Mouse (Mus musculus) thymus, adult 2 months (tissue): Measurements from ENCODE around the gene Chrna9. TPM values are rescaled to one million over a fixed set of nuclear protein-coding genes. Genes with fewer than 3 reads are reported as not detected.

ENCODE experiments used
- DNase-seq: peaks from one replicate; pipeline ENCODE4 v3.0.0; 2021
- H3K27ac ChIP-seq: fragments of 200-500 bp; 2 replicates; pipeline ENCODE4 v1.5.1; 2012; ENCODE audit warnings: low read length, control low read depth; ENCODE audit not compliant: control insufficient read depth, insufficient read depth
- H3K27me3 ChIP-seq: fragments of 200-500 bp; 2 replicates; pipeline ENCODE4 v1.6.1; 2012; ENCODE audit warnings: mild to moderate bottlenecking, low read length, moderate library complexity, mixed read lengths; ENCODE audit not compliant: control insufficient read depth, insufficient read depth
- H3K36me3 ChIP-seq: fragments of 200-500 bp; 2 replicates; pipeline ENCODE4 v1.6.1; 2012; ENCODE audit warnings: mild to moderate bottlenecking, low read length, moderate library complexity; ENCODE audit not compliant: control insufficient read depth, insufficient read depth
- H3K4me1 ChIP-seq: fragments of 200-500 bp; replicated peaks from 2 replicates; pipeline ENCODE4 v1.6.1; 2012; ENCODE audit warnings: low read length; ENCODE audit not compliant: control insufficient read depth, insufficient read depth
- H3K4me3 ChIP-seq: fragments of 200-500 bp; 2 replicates; pipeline ENCODE4 v1.5.1; 2012; ENCODE audit warnings: mild to moderate bottlenecking, low read length, control low read depth, moderate library complexity; ENCODE audit not compliant: control insufficient read depth, insufficient read depth
- CTCF ChIP-seq: fragments of 200-500 bp; IDR thresholded peaks from 2 replicates; pipeline ENCODE4 v1.5.1; 2012; ENCODE audit warnings: mild to moderate bottlenecking, control low read depth, low read length, moderate library complexity, borderline replicate concordance; ENCODE audit not compliant: control insufficient read depth, poor library complexity, insufficient read depth; ENCODE audit errors: extremely low read depth
- POLR2A ChIP-seq: fragments of 200-500 bp; IDR thresholded peaks from 2 replicates; pipeline ENCODE4 v1.6.1; 2012; ENCODE audit warnings: mild to moderate bottlenecking, low read length, control low read depth, moderate library complexity; ENCODE audit not compliant: control insufficient read depth, poor library complexity, insufficient read depth; ENCODE audit errors: extremely low read depth
- WGBS: fragments of 180-500 bp; shearing (Covaris S2); methylation state at CpG from one replicate; pipeline ENCODE4 v1.1.7; 2018; 5-methylcytosine and 5-hydroxymethylcytosine counted together
- polyA plus RNA-seq: library from polyadenylated mRNA; depleted of rRNA; stranded (reverse); fragments of >200 nt; gene quantifications from 2 replicates; pipeline ENCODE4 v1.2.3, GENCODE M21; 2012

Gene Chrna9
- polyA plus RNA-seq, 1 experiment: 251 TPM

DNA sequence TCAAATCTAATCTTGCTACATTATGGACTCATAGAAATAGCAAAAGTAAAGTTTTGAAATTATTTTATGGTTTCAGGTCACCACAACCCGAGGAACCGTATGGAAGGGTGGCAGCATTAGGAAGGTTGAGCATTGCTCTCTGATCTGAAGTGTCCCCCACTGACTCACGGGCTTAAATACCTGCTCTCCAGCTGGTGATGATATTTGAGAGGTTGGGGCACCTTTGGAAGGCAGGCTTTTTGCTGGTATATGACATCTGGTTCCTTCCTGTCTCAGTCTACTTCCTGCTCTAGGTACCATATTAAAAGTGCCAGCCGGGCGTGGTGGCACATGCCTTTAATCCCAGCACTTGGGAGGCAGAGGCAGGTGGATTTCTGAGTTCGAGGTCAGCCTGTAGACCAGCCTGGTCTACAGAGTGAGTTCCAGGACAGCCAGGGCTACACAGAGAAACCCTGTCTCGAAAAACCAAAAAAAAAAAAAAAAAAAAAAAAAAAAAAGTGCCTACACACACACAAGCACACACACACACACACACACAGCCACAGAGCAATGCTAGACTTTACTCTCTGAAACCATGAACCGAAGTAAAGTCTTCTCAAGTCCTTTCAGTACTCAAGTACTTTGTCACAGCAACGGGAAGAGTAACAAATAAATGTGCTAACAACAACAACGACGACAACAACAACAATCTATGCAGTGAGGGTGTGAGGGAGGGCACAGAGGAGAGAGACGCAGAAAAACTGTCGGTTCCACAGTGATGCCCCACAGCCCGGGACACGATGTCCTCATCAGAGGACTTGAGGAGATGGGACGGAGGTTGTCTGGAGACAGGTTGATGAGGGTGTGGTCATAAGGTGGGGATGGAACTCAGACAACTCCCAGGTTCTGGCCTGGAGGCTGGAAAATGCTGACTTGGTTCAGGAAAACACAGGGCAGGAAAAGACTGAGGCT is 19.7 kb downstream of the Chrna9 start:
- Histone ChIP-seq H3K4me1 (peaks cover 35% of the 10 kb centered on the region), H3K27me3 (no peaks in the 10 kb centered on the region), H3K36me3 (no peaks in the 10 kb centered on the region), H3K27ac (peak overlapping the region; percentile 71), H3K4me3 (no peak overlapping the region)
- WGBS: 85% methylated on average over 15 of the region's 16 CpGs
- DNase-seq: no peak
- TF ChIP-seq POLR2A (no peak), CTCF (no peak)

DNA sequence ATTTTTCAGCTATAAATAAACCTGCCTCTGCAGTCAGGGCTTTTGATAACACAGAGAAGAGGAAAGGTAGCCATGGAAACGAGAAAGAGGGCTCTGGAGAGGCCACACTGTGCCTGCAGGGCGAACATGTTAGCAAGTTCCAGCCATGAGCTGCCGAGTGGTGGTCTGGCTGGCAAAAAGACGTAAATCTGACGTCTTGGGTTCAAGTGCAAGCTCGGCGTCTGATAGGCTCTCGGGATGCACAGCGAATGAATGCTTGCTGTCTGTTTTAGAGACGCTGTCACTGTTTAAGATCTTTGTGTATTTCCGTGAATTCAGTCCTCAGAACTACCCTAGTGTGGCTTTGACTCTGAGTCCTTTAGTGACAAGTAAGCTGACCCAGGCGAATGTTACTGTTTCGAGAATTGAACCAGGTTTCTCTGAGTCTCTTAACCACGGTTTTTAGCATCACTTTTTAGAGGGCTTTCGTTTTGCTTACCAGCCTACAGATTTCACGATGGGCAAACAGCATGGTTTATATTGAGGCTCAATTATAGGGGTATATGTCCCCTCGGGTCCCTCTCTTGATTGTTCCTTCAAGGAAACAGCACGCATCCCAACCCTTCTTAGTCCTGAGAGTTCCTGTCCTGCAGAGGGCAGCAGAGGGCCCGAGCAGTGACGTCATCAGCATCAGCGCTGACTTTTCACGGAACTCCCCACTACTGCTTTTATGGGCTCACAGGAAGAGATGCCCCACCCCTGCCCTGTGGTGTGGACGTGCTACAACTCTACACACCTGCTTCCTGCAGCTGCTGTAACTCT is 20.8 kb downstream of the Chrna9 start:
- H3K36me3 ChIP-seq: no peaks in the 10 kb centered on the region
- peak overlapping the region; percentile 71 for H3K27ac ChIP-seq
- WGBS: 9% methylated on average over 23 of the region's 23 CpGs
- peak; percentile 94 for DNase-seq
- TF ChIP-seq POLR2A (0 out of 2 replicates have a peak, but pooled peaks have one; percentile 30), CTCF (peak; percentile 91; the same call in 1 of the 2 replicates)
- H3K4me3 ChIP-seq: peak overlapping the region; percentile 16
- peaks cover 27% of the 10 kb centered on the region for H3K4me1 ChIP-seq
- H3K27me3 ChIP-seq: no peaks in the 10 kb centered on the region

DNA sequence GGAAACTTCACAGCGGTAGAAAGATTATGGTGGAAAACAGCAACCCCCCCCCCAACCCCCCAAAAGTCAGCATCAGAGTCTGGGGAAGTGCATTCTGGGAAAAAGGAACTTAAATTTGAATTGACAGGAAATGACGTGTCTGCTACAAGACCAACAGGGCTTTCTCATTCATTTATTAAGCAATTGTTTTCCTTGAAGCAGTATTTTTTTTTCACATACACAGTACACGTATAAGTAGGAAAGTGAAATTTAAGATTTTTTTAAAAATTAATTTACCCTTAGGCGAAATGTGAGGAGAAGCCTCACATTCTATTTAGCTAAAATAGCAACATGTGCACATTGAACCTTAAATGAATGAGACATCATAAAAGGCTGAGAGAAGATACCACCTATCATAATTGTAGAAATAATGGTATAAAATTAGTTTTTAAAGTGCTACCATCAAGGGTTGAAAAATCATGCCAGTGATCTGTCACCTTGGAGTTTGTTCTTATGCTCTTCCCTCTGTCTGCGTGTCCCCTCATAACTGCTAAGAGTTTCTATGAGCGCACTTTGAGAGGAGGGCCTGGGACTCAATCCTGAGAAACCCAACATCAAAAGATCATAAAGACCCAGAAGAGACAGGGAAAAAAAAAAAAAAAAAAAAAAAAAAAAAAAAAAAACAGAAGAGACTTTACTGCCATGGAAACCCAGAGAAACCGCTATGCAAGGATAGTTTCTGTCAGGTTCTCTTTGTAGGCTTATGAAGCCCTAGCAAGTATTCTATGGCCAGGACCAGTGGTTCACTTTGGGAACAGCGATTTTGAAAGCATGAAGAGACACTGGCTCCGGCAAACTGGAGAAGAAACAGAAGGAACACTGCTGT is 21.7 kb downstream of the Chrna9 start:
- peak overlapping the region; percentile 16 for H3K4me3 ChIP-seq
- peaks cover 23% of the 10 kb centered on the region for H3K4me1 ChIP-seq
- no peaks in the 10 kb centered on the region for H3K27me3 ChIP-seq
- WGBS: 67% methylated on average over 9 of the region's 9 CpGs
- H3K27ac ChIP-seq: peak overlapping the region; percentile 71
- no peaks in the 10 kb centered on the region for H3K36me3 ChIP-seq
- no peak for TF ChIP-seq CTCF
- no peak for TF ChIP-seq POLR2A
- no peak for DNase-seq

DNA sequence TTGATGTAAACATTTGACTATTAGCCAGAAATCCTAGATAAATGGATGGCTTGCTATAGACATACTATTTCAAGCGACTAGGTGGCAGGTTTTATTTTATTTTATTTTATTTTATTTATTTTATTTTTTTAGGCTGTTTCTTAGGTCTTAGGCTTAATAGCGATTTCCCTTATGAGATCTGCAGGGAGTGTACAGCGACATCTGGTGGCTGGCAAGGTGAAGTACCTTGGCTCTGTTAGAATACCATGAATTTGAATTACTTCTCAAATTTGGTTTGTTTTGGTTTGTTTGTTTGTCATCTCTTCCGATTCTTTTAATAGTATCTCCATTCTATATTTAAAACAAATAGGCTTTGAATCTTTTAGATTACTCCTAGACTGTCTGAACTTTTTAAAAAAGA is 23.9 kb downstream of the Chrna9 start:
- peak; percentile 58 for DNase-seq
- TF ChIP-seq POLR2A: no peak
- no peak for TF ChIP-seq CTCF
- Histone ChIP-seq H3K27me3 (no peaks in the 10 kb centered on the region), H3K4me1 (peaks cover 15% of the 10 kb centered on the region), H3K27ac (no peak overlapping the region), H3K36me3 (no peaks in the 10 kb centered on the region), H3K4me3 (no peak overlapping the region)
- 2% methylated on average over 4 of the region's 4 CpGs for WGBS

DNA sequence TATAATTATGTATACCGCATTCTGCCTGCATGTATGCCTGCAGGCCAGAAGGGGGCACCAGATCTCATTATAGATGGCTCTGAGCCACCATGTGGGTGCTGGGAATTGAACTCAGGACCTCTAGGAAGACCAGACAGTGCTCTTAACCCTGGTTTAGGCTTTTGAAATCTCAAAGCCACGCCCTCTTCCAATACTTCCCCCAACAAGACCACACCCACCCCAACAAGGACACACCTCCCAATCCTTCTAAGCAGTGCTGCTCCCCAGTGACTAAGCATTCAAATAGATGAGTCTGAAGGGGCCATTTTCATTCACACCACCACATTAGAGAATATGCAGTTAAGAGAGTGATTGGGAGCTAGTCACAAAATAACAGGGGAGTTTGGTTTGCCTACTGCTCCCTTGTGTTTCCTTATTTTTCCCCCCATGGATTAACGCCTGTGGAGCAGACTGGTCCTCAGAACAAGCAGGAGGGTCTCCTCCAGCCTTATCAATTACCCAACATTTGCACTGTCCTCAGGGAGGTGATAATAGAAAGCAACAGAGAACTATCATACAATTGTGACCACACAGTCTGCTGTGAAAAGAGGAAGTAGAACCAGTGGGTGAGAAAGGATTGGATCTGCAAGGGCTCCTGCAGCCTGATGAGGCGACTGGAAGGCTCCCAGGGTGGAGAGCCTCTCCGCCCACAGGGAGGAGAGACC is 25.3 kb downstream of the Chrna9 start:
- 68% methylated on average over 5 of the region's 5 CpGs for WGBS
- peaks cover 4% of the 10 kb centered on the region for H3K4me1 ChIP-seq
- no peak for DNase-seq
- H3K36me3 ChIP-seq: no peaks in the 10 kb centered on the region
- H3K4me3 ChIP-seq: no peak overlapping the region
- H3K27me3 ChIP-seq: no peaks in the 10 kb centered on the region
- no peak overlapping the region for H3K27ac ChIP-seq
- TF ChIP-seq POLR2A (no peak), CTCF (no peak)
